Mouse (Mus musculus): ENCODE measurements at regions not wholly inside any gene's neighbourhood (a gene's known extent, or its start where the extent isn't known, plus 50 kb on each side); places are given as distances from the start of the nearest gene placed in this dataset. TPM values are rescaled to one million over a fixed set of nuclear protein-coding genes. Genes with fewer than 3 reads are reported as not detected.

DNA sequence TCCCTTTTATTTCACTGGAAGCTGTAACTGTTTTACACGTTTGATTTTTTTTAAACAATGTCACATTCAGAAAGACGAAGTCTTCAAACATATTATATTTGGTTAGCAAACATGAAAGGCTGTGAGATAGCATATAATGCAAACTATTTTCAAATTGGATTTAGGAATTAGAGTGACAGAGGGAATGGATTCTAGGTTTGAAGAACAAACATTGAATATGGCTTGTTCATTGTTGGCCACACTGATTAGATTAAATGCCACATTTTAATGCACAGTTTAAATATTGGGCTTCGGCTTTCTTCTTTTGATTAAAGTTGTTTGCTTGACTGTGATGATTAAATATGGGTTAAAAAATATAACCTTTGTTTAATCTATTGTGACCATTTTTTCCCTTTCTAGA is 415.1 kb upstream of the Pfkp start:
- Histone ChIP-seq H3K9me3 (no peaks in the 10 kb centered on the region), H3K9ac (replicated peaks) (no peak overlapping the region), H3K27me3 (no peaks in the 10 kb centered on the region), H3K4me2 (replicated peaks) (no peak overlapping the region), H3K27ac (replicated peaks) (no peak overlapping the region), H3K36me3 (no peaks in the 10 kb centered on the region), H3K4me3 (no peak overlapping the region), H3K4me1 (no peaks in the 10 kb centered on the region)
- ATAC-seq (ENCODE audit: low FRiP score, low read depth), result no peak
- WGBS, result 78% methylated on average over 3 of the region's 3 CpGs

DNA sequence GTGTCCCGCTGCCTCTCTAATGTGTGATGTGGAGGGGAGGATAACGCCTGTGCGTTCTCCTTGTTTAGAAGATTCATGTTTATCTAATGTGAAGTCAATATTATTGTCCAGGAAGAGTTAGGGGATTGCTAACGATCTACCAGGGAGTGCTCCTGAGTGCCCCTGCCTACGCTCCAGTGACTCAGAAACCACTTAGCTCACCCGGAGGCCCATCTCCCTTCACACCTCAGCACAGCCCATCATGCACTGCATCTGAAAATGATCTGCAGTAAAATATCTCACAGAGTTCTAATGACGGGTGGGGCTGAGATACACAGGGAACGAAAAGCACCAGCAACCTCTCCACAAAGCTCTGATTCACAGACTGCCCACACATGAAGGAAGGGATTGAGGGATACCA is 409.0 kb upstream of the Pfkp start:
- no peak overlapping the region for H3K4me2 ChIP-seq (replicated peaks)
- no peak overlapping the region for H3K4me3 ChIP-seq
- no peaks in the 10 kb centered on the region for H3K27me3 ChIP-seq
- no peak overlapping the region for H3K27ac ChIP-seq (replicated peaks)
- 83% methylated on average over 8 of the region's 8 CpGs for WGBS
- ATAC-seq (ENCODE audit: low FRiP score, low read depth), result no peak
- H3K4me1 ChIP-seq, result no peaks in the 10 kb centered on the region
- no peak overlapping the region for H3K9ac ChIP-seq (replicated peaks)
- H3K9me3 ChIP-seq, result no peaks in the 10 kb centered on the region
- H3K36me3 ChIP-seq, result no peaks in the 10 kb centered on the region

Small RNAs in the stretch of these regions (microRNA-seq; reads per million reads assigned to microRNA genes)
- gene Gm22689, result not detected
